Mouse (Mus musculus) liver, embryonic 13.5 days (tissue): ENCODE results near the gene Cpne4. TPM values are rescaled to one million over a fixed set of nuclear protein-coding genes. Genes with fewer than 3 reads are reported as not detected.

Experiments
- ATAC-seq: fragments of 200-750 bp; cut with Nextera tagmentation; 2 replicates; pipeline ENCODE4 v1.8.0; 2017; ENCODE audit warnings: low read depth, mild to moderate bottlenecking, moderate number of reproducible peaks, moderate library complexity
- DNase-seq: peaks from one replicate; pipeline ENCODE4 v3.0.0; 2022
- H3K27ac ChIP-seq: fragments of 300-500 bp; sonication (generic); 2 replicates; pipeline ENCODE4 v1.5.1; 2015; ENCODE audit warnings: moderate library complexity, mild to moderate bottlenecking, inconsistent platforms
- H3K27me3 ChIP-seq: fragments of 300-500 bp; sonication (generic); 2 replicates; pipeline ENCODE4 v1.6.1; 2015; ENCODE audit warnings: mild to moderate bottlenecking, inconsistent platforms
- H3K36me3 ChIP-seq: fragments of 300-500 bp; sonication (generic); 2 replicates; pipeline ENCODE4 v1.6.1; 2015; ENCODE audit warnings: mild to moderate bottlenecking, inconsistent platforms
- H3K4me1 ChIP-seq: fragments of 300-500 bp; sonication (generic); replicated peaks from 2 replicates; pipeline ENCODE4 v1.6.1; 2015; ENCODE audit warnings: inconsistent platforms
- H3K4me2 ChIP-seq: fragments of 300-500 bp; sonication (generic); 2 replicates; pipeline ENCODE4 v1.6.1; 2015; ENCODE audit warnings: inconsistent platforms, mild to moderate bottlenecking, moderate library complexity
- H3K4me3 ChIP-seq: fragments of 300-500 bp; sonication (generic); replicated peaks from 2 replicates; pipeline ENCODE4 v1.5.1; 2015; ENCODE audit warnings: mild to moderate bottlenecking, inconsistent platforms
- H3K9ac ChIP-seq: fragments of 300-500 bp; sonication (generic); 2 replicates; pipeline ENCODE4 v1.6.1; 2015; ENCODE audit warnings: mild to moderate bottlenecking, inconsistent platforms
- H3K9me3 ChIP-seq: fragments of 300-500 bp; sonication (generic); replicated peaks from 2 replicates; pipeline ENCODE4 v1.6.1; 2016; ENCODE audit warnings: inconsistent platforms
- WGBS: fragments of 180-500 bp; shearing (Covaris S2); methylation state at CpG from one replicate; pipeline ENCODE4 v1.1.7; 2015; ENCODE audit not compliant: insufficient replicate concordance; 5-methylcytosine and 5-hydroxymethylcytosine counted together
- polyA plus RNA-seq: library from polyadenylated mRNA; unstranded; fragments of >200 nt; fragmentation: Nextera tagmentation; extraction: Ambion mirVana; gene quantifications from 2 replicates; pipeline ENCODE4 v1.2.1, GENCODE M21; 2015

The Cpne4 gene
- polyA plus RNA-seq = 0.09 and 0.12 TPM in 2 replicates

- H3K36me3 ChIP-seq = no peaks in the 10 kb centered on the region
- no peak for DNase-seq
- H3K4me1 ChIP-seq = no peaks in the 10 kb centered on the region
- no peak within 1 kb of the TSS for H3K4me3 ChIP-seq
- H3K9ac ChIP-seq = no peak within 1 kb of the TSS
- WGBS = 56% methylated on average over 2 of the region's 2 CpGs
- no peaks in the 10 kb centered on the region for H3K27me3 ChIP-seq
- no peak within 1 kb of the TSS for H3K27ac ChIP-seq
- no peak for ATAC-seq
- H3K9me3 ChIP-seq = 0 out of 2 replicates have a peak, but pooled peaks cover 2% of the 10 kb centered on the region
- H3K4me2 ChIP-seq = no peak within 1 kb of the TSS
Measured at GRCm38 (mm10) chr9:104546986-104547385, at the start of gene Cpne4. Cpne4 (plus strand) TSS chr9:104547286.

GRCm38 (mm10) chr9:104515187-104515586, 31.9 kb upstream of the Cpne4 start:
- DNase-seq (no peak), ATAC-seq (no peak)
- Histone ChIP-seq H3K27me3 (no peaks in the 10 kb centered on the region), H3K9me3 (0 out of 2 replicates have a peak, but pooled peaks cover 3% of the 10 kb centered on the region), H3K4me2 (no peak overlapping the region), H3K27ac (no peak overlapping the region), H3K4me3 (no peak overlapping the region), H3K4me1 (no peaks in the 10 kb centered on the region), H3K36me3 (no peaks in the 10 kb centered on the region), H3K9ac (no peak overlapping the region)
- WGBS = 60% methylated on average over 6 of the region's 6 CpGs

GRCm38 (mm10) chr9:104535508-104535907, 11.6 kb upstream of the Cpne4 start:
- Histone ChIP-seq H3K4me2 (no peak overlapping the region), H3K9me3 (no peaks in the 10 kb centered on the region), H3K36me3 (no peaks in the 10 kb centered on the region), H3K27me3 (no peaks in the 10 kb centered on the region), H3K4me3 (no peak overlapping the region), H3K9ac (no peak overlapping the region), H3K4me1 (no peaks in the 10 kb centered on the region), H3K27ac (no peak overlapping the region)
- DNase-seq (no peak), ATAC-seq (no peak)
- 35% methylated on average over 6 of the region's 6 CpGs for WGBS

GRCm38 (mm10) chr9:104565815-104566214, 18.7 kb downstream of the Cpne4 start:
- Histone ChIP-seq H3K27ac (no peak overlapping the region), H3K4me3 (no peak overlapping the region), H3K4me2 (no peak overlapping the region), H3K9me3 (no peaks in the 10 kb centered on the region), H3K27me3 (peaks cover 7% of the 10 kb centered on the region), H3K4me1 (no peaks in the 10 kb centered on the region), H3K9ac (no peak overlapping the region), H3K36me3 (no peaks in the 10 kb centered on the region)
- no peak for DNase-seq
- no peak for ATAC-seq
- WGBS = 32% methylated on average over 3 of the region's 3 CpGs

GRCm38 (mm10) chr9:104566468-104566867, 19.4 kb downstream of the Cpne4 start:
- H3K4me1 ChIP-seq = no peaks in the 10 kb centered on the region
- H3K36me3 ChIP-seq = no peaks in the 10 kb centered on the region
- H3K27ac ChIP-seq = no peak overlapping the region
- no peak overlapping the region for H3K4me3 ChIP-seq
- no peak overlapping the region for H3K4me2 ChIP-seq
- DNase-seq (no peak), ATAC-seq (no peak)
- H3K27me3 ChIP-seq = peaks cover 7% of the 10 kb centered on the region
- whole genome bisulfite sequencing = 78% methylated on average over 5 of the region's 5 CpGs
- no peaks in the 10 kb centered on the region for H3K9me3 ChIP-seq
- H3K9ac ChIP-seq = no peak overlapping the region

GRCm38 (mm10) chr9:104567096-104567495, 20.0 kb downstream of the Cpne4 start:
- no peak for DNase-seq
- Histone ChIP-seq H3K4me2 (no peak overlapping the region), H3K27me3 (peaks cover 7% of the 10 kb centered on the region), H3K27ac (no peak overlapping the region), H3K4me3 (no peak overlapping the region), H3K36me3 (no peaks in the 10 kb centered on the region), H3K9ac (no peak overlapping the region), H3K4me1 (no peaks in the 10 kb centered on the region), H3K9me3 (no peaks in the 10 kb centered on the region)
- ATAC-seq = no peak
- 56% methylated on average over 7 of the region's 7 CpGs for WGBS

GRCm38 (mm10) chr9:104569480-104570167, 22.5 kb downstream of the Cpne4 start:
- peak; percentile 18 for DNase-seq
- 3% methylated on average over 25 of the region's 25 CpGs for WGBS
- H3K9ac ChIP-seq = no peak overlapping the region

GRCm38 (mm10) chr9:104572856-104573255, 25.8 kb downstream of the Cpne4 start:
- H3K4me1 ChIP-seq = no peaks in the 10 kb centered on the region
- no peak overlapping the region for H3K27ac ChIP-seq
- H3K36me3 ChIP-seq = no peaks in the 10 kb centered on the region
- WGBS = 47% methylated on average over 6 of the region's 6 CpGs
- no peak overlapping the region for H3K4me2 ChIP-seq
- peaks cover 7% of the 10 kb centered on the region for H3K27me3 ChIP-seq
- no peaks in the 10 kb centered on the region for H3K9me3 ChIP-seq
- no peak for ATAC-seq
- DNase-seq = no peak
- H3K9ac ChIP-seq = no peak overlapping the region
- H3K4me3 ChIP-seq = no peak overlapping the region

More at GRCm38 (mm10) chr9:104569480-104570167, 22.5 kb downstream of the Cpne4 start:
- Histone ChIP-seq H3K36me3 (no peaks in the 10 kb centered on the region), H3K27ac (no peak overlapping the region), H3K4me3 (no peak overlapping the region), H3K9me3 (no peaks in the 10 kb centered on the region), H3K4me2 (no peak overlapping the region), H3K27me3 (peaks cover 7% of the 10 kb centered on the region), H3K4me1 (no peaks in the 10 kb centered on the region)
- ATAC-seq = no peak

GRCm38 (mm10) chr9:104574476-104574875, 27.4 kb downstream of the Cpne4 start:
- no peak overlapping the region for H3K9ac ChIP-seq
- H3K4me3 ChIP-seq = no peak overlapping the region
- WGBS = 3% methylated on average over 6 of the region's 6 CpGs
- no peaks in the 10 kb centered on the region for H3K4me1 ChIP-seq
- H3K27me3 ChIP-seq = peaks cover 7% of the 10 kb centered on the region
- no peaks in the 10 kb centered on the region for H3K36me3 ChIP-seq
- H3K27ac ChIP-seq = no peak overlapping the region
- ATAC-seq (no peak), DNase-seq (peak; percentile 1)
- no peak overlapping the region for H3K4me2 ChIP-seq
- no peaks in the 10 kb centered on the region for H3K9me3 ChIP-seq

GRCm38 (mm10) chr9:104581921-104582624, 35.0 kb downstream of the Cpne4 start:
- no peak for DNase-seq
- WGBS = 61% methylated on average over 6 of the region's 6 CpGs

GRCm38 (mm10) chr9:104582675-104583074, 35.6 kb downstream of the Cpne4 start:
- Histone ChIP-seq H3K9me3 (no peaks in the 10 kb centered on the region; the same call in 1 of the 2 replicates), H3K4me3 (no peak overlapping the region), H3K27ac (no peak overlapping the region), H3K27me3 (no peaks in the 10 kb centered on the region), H3K36me3 (no peaks in the 10 kb centered on the region), H3K9ac (no peak overlapping the region), H3K4me1 (no peaks in the 10 kb centered on the region), H3K4me2 (no peak overlapping the region)
- WGBS = 55% methylated on average over 6 of the region's 6 CpGs
- DNase-seq (no peak), ATAC-seq (no peak)

More at GRCm38 (mm10) chr9:104581921-104582624, 35.0 kb downstream of the Cpne4 start:
- no peak overlapping the region for H3K4me3 ChIP-seq
- no peaks in the 10 kb centered on the region; the same call in 1 of the 2 replicates for H3K9me3 ChIP-seq
- no peaks in the 10 kb centered on the region for H3K27me3 ChIP-seq
- no peak for ATAC-seq
- no peak overlapping the region for H3K27ac ChIP-seq
- H3K4me2 ChIP-seq = no peak overlapping the region
- no peaks in the 10 kb centered on the region for H3K4me1 ChIP-seq
- H3K36me3 ChIP-seq = no peaks in the 10 kb centered on the region
- no peak overlapping the region for H3K9ac ChIP-seq
